Mouse (Mus musculus): ENCODE measurements around the gene Stx3.

The Stx3 gene

DNA sequence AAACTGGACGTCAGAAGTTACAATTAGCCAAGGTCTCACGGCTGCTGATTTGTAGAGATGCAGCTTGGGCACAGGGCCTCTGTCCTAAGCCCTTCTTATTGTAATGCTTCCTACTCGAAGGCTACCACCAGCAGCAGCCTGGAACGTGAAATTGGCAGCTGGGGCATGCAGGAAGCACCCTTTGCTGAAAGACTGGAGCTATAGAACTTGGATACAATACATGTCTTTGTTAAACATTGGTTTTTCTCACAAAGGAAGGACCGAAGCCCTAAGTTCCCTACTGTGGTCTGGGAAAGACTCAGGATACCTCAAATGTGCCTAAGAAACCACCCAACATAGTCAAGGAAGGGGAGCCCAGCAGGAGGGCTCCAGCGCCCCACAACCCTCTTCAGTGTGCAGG lies 11.4 kb downstream of the Stx3 start:
- DNase-seq (ENCODE audit: low read depth, low spot score): no peak

DNA sequence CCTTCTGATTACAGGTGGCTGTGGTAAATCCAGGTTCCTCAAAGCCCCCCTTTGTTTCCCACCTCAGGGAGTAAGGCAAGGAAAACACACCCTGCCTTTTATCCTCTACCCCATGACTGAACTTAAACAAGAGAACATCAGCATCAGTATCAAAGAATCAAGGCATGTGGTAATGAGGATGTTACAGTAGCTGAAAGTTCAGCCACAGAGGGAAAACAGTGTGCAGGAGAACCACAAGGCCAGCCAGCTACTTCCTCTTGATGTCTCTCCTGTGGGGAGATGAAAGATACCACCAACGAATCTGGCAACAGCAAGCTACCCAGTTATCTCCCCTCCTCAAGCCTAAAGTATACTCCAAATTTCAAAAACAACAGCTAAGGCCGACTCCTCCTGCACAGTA lies 12.0 kb downstream of the Stx3 start:
- no peak for DNase-seq (ENCODE audit: low read depth, low spot score)

DNA sequence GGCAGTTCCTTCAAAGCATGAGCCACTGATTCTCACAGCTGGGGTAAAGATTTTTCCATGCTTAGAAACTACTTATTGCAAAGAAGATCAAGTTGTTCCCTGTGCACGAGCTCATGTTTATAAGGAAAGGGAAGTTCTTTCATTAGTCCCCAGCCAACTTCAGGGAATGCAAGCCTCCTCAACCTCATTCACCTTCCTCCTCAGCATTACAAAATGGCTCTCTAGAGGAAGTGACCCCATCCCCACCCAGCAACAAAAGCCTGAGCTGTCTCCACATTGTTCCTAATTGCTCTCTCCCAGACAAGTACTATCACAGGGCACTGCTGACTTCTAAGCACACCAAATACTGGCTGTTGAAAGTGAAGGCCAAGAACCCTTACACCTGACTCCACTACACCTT lies 14.8 kb downstream of the Stx3 start:
- DNase-seq (ENCODE audit: low read depth, low spot score): no peak

DNA sequence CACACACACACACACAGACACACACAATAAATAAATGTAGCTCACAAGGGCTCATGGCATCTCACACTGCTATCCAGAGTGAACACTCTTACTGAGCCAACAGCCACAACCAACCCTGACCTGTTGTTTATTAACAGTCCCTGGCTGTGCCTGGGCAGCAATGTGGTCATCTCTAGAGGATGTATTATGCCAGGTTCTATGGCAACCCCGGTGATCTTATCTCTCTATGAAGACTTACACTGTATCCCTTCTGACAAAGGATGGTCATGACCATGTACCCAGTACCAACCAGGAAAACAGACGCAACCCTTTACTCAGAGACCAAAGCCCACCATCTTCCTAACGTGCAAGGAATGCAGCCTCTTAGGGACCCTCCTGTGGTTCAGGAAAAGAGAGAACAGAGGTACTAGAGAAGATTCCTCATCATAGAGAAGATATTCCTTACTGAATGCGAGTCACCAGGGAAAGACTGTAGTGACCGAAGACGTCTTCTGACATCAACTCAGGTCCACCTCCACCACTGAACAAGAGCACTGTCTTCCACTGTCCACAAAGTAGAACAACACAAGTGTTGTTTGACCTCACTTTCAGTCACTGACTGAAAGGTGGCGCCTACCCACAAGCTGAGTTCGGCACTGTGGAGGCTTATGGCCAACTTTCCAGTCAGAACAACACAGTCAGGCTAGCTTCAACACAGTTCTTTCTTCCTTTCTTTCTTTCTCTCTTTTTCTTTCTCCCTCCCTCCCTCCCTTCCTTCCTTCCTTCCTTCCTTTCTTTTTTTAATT lies 18.5 kb downstream of the Stx3 start:
- no peak for DNase-seq (ENCODE audit: low read depth, low spot score)

DNA sequence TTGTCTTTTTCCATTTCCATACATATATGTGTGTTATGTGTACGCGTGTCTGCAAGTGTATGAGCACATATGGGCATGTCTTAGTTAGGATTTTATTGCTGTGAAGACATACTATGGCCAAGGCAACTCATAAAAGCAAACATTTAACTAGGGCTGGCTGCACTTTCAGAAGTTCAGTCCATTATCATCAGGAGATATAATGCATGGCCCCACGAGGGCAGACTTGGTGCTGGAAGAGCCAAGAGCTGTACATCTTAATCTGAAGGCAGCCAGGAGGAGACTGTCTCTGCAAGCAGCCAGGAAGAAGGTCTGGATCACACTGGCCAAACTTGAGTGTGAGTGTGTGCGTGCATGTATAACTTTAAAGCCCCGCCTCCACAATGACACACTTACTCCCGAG lies 24.8 kb downstream of the Stx3 start:
- no peak for DNase-seq (ENCODE audit: low read depth, low spot score)

DNA sequence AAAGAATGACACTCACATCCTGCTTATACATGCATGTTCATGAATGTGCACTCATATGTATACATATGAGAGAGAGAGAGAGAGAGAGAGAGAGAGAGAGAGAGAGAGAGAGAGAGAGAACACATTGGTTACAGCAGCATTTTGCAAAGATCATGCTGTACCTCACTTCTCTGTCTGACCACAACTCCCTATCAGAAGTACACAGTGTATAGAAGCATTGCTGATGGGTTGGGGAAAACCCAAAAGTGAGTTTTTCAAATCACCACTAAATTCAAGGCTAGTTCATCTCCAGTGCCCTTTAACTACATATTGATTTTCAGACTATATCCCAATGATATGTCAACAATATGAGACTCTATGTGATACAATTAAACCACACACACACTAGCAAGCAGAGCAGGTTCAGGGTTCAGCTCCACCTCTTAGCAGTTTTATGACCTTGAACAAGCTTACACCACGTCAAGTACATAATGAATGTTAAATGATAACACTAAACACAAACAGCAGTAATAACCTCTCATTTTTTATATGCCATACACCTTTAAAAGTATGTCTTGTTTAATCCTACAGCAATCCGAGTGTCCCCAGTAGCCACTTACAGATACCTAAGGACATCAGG lies 25.4 kb downstream of the Stx3 start:
- no peak for DNase-seq (ENCODE audit: low read depth, low spot score)

DNA sequence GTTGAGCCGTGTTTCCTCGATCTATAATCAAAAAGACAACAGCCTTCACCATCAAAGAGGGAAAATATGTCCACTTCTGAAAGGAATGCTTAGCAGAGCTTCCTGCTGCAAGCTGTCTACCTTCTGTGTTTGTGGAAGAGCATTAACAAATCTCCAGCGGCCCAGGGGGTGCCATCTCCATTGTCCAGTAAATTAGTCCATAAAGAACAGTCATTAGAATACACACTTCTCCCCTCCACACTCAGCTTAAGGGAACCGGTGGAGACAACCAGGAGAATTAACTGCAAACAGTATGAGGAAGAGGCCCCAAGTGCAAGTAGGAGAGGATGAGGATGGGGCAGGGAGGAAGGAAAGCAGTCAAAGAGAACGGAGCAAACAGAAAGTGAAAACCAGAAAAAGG lies 27.4 kb downstream of the Stx3 start:
- no peak for DNase-seq (ENCODE audit: low read depth, low spot score)

DNA sequence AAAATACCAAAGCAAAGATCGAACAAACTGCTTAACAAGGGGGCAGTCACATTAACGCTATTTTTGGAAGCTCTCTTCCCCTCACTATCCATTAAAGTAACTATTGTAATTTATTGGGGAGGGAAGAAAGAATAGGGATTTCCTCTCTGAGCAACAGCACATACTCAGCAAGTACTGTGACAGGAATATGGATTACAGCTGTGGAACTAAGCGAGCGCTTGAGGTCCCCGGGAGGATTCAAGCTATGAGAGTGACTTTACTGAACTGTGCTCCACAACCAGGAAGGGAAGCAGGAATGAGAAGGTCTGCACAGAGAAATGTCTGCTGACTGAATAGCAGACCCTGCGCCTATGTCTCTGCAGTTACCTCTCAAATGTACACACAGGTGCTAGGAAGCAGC lies 30.3 kb downstream of the Stx3 start:
- DNase-seq (ENCODE audit: low read depth, low spot score): no peak

DNA sequence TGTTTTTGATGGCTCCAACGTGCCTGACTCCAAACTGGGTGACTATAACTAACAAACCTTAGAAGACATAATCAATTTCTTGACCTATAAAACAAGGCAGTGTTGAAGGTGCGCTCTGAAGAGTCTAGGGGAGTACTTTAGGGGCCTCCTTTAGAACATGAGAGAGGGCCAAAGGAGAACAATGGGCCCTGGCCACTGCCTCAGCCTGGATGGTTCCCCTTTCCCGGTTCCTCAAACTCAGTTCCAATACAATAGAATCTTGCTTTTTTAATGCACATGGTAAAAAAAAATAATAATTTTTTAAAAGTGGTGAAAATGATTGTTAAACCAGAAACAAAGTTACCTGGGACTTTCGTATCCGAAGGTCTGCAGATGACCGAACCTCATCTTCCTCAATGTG lies 31.4 kb downstream of the Stx3 start:
- DNase-seq (ENCODE audit: low read depth, low spot score): no peak

DNA sequence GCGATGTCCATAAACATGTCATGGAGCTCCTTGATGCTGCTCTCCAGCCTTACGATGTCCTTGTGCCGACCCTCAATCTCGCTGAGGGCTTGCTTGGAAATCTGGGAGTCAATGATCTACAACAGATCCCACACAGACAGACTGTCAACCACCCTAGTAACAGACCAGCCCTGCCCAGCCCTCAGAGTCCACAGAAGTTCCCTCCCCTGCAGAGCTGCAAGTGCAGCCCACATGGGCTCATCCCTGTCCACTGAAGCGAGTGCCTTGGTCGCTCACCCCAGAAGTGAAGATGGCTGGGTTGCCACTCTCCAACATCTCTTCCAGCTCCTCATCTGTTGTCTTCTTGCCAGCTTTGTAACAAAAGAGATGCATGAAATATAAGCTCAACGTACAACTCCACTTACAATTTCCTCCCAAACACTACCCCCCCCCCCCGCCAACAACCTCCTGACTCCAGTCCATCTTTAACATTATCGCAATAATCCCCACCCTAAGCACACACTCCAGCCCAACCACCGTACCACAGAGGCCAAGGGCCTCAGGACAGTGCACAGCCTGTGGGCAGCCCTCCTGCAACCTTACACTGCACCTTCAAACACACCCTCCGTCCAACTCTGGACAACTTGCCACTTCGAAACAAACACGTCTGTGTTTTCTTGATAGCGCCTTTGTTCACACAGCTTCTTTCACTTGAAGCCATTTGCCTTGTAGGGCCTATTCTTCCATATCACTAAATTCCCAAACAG lies 33.6 kb downstream of the Stx3 start:
- no peak for DNase-seq (ENCODE audit: low read depth, low spot score)

DNA sequence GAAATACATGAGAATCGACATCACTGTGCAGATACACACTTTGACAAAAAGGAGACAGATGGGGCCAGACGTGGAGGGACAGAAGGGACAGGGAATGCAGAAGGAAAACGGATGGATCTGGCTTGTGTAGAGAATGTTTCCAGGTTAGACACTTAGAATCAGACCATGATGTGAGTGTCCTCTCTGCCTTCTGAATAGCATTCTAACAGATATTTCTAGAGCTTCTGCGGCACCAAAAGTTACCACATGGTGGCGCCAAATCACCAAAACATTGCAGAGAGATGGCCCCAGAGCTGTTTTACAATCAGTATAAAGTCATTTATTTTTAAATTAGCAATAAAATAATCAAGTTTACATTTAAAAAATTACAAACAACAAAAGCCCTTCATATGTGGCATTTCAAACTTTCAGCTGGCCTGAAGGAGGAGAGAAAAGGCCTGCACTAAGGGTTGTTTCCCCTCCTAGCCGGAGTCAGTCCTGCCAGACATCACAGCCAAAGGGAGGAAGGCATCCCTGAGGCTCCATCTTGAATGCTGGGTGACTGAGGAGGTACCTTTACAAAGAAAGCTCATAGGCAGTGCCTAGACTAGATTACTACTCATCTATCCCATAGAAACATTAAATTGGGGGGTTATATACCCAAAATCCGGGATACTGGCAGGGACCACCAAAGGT lies 41.9 kb downstream of the Stx3 start:
- DNase-seq (ENCODE audit: low read depth, low spot score): peak; percentile 26

DNA sequence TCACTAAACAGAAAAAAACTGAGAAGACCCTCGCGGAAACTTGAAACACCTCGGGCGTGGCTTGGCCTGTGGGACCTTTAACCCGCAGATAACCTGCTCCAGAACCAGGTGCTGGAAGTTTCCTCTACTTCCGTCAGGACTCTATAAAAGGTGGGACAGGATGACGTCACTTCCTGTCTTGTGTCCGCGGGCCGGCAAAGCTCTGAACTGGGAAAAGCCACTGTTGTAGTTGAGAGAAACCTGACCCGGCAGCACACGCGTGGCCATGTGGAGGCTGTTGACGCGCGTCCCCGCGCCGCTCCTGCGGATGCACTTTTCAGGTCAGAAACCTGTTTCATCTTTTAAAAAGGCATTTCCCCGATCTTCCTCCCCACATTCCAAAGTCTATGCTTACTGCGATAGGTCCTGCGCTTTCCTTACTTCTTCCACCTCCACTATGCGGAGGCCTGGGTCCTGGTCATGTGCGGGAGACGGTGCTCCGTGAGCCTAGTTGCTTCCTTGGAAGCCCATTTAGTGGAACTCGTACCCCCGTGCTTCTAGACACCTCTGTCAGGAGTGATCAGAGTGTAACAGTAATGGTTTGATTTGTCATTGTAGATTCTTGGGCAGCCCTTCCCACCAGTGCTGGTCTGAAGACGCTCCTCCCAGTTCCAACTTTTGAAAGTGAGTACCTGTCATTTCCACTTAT lies 48.9 kb downstream of the Stx3 start, which contains the start of gene Mrpl16:
Mrpl16 (plus strand) TSS at position 187 of the 688 bp plus-strand sequence.
- DNase-seq (ENCODE audit: low read depth, low spot score): peak; percentile 96

DNA sequence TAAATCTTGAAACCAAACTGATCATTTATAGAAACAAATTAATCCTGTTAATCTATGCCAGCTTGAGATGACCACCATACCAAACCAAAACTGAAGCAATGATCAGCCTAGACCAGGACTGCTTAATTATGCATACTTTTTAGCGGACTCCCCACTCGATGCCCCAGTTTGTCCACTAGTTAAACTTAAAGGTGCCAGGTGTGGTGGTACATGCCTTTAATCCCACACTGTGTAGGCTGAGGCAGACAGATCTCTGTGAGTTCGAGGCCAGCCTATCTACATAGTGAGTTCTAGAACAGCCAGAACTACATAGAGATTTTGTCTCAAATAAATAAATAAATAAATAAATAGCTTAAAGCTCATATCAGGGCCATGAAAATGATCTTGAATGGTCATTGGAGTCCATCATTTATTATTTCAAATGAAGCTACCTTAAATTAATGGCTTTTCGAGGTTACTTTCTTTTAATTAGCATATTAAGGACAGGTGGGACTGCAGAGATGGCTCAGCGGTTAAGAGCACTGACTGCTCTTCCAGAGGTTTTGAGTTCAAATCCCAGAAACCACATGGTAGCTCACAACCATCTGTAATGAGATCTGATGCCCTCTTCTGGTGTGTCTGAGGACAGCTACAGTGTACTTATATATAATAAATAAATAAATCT lies 49.8 kb downstream of the Stx3 start:
- no peak for DNase-seq (ENCODE audit: low read depth, low spot score)

DNA sequence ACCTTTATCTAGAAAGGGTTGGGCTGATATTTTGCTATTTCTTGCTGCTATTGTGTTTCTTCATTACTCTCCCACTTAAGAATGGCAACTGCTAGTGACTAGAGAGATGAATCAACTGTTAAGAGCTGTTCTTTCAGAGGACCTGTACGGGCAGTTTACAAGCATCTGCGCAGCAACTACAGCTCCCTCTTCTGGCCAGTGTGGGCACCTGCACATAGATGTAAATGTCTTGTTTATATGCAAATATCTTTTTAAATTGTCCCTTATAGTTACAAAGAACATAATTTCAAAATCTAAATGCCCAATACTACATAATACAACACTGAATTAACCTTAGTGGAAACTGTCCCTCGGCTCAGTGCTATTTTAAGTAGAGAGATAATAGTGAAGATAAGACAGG lies 51.0 kb downstream of the Stx3 start:
- peak; percentile 20 for DNase-seq (ENCODE audit: low read depth, low spot score)

DNA sequence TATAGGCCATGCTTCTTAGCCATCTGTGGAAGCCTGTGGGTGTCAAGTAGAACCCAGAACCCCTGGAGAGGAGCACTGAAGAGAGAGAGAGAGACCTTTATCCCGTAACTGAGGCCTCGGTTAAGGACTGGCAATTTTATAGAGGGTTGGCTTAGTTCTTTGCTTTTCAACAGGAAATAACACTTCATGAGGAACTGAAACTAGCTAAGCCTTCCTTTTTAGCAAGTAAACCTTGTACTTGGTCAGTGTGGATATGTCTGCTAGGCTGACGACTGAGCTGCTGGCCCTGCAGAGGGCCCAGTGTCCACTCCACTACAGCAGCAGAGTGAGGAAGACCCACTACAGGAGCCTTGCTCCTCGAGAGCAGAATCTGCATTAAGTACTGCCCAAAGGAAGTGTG lies 52.8 kb downstream of the Stx3 start:
- no peak for DNase-seq (ENCODE audit: low read depth, low spot score)

DNA sequence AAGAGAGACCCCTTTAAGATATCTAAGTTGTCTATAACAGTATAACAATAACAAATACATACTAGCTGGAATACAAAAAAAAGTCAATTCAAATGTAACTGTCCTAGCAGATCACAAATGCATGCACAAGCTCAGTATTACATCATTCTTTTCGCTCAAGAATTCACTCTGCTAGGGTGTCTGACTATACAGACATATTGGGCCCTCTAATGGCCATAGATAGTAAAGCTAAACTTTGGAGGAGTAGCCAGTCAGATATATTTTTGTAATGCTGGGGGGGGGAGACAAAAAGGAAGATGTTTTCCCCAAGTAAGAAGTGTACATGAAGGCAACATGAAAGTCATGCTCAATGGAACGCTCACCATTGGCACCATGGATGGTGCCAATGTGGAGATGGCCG lies 54.1 kb downstream of the Stx3 start:
- DNase-seq (ENCODE audit: low read depth, low spot score): no peak

DNA sequence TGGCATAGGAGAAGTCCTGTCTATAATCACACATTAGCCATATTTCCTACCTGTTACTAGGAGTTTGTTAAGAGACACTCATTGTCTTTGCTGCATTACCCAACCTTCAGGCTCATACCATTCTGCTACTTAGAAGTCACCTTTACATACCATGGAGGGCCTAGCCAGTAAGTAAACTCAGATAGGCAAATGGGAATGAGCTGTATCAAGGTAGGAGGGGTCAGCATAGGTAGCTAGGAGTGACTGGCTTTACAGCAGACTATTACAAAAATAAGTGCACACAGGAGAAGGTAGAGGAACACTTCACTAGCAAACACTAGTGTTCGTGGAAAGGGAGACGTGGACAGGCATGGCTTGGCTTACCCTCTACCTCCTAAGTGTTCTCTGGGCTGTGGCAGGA lies 71.9 kb downstream of the Stx3 start, which contains the start of gene Gif:
Gif (plus strand) TSS at position 257 of the 400 bp plus-strand sequence.
- DNase-seq (ENCODE audit: low read depth, low spot score): no peak

DNA sequence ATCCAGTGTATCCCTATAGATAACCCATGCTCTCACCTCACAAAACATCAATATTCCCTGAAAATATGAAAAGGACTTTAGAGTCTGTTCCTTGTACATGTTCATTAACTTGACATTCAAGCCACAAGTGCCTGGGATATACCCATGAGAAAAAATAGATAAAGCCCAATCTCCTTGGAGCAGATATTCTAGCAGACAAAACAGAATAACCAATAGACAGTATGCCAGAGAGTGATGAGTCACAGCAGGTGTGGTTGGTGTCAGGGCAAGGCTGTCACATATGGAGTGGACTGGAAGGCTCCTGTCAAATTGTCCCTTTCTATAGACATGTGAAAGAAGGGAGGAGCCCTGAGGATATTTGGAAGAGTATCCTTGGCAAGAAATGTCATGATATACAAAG lies 73.5 kb downstream of the Stx3 start:
- DNase-seq (ENCODE audit: low read depth, low spot score): no peak

DNA sequence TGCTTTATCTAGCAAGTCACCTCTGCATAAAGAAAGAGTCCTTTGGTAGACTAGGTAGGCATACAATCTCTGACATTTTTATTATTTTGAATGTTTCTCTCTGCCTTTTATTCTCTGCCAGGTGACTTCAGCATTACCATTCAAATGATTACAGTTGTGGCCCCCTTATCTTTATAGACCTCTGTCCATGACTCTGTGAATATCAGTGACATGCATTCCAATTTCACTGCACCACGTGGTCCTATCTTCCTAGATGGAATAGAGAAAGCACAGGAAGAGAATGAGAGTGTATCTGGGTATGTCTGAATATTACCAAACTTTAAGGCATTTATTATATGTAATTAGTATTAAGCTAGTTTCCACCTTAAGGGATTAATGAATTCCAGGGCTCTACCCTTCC lies 82.7 kb downstream of the Stx3 start:
- DNase-seq (ENCODE audit: low read depth, low spot score): no peak

DNA sequence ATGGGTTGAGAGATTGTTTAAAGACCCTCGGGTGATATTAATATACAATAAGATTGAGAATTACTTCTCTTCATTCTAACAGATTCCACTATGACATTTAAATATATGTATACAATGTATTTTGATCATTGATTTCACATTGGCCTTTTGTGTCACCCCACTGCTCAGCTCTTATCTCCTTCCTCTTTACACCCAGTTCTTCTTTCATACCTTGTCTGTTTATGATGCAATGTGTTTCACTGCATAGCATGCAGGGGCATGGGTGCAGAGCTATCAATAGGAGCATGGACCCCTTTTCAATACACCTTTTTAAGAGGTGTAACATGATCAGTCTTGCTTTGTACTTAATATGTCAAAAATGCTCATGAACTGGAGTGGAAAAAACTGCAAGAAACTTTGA lies 88.9 kb downstream of the Stx3 start:
- DNase-seq (ENCODE audit: low read depth, low spot score): no peak

DNA sequence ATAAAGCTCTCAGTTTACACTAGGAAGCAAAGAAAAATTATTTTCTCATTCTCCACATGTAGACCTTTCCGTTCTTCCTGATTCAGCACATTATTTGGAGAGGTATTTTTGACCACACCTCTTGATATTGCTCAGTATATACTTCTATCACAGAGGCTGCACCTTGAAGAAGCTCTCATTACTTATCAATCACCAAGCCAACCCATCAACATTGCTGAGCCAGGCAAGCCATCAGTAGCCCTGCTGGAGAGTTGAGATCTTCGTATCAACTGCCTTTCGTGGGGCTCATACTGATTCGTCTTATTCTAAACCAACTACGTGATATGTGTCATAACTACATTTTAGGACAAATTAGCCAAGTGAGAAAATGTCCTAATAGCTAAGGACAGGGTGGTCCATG lies 91.9 kb downstream of the Stx3 start:
- no peak for DNase-seq (ENCODE audit: low read depth, low spot score)

All from forelimb bud, embryonic 11.5 days (tissue).